Mouse (Mus musculus): ENCODE results near the gene Rptor. TPM values are rescaled to one million over a fixed set of nuclear protein-coding genes. Genes with fewer than 3 reads are reported as not detected.

The Rptor gene
- polyA plus RNA-seq, 1 experiment from 2014 or later: 9.0 TPM

- 84% methylated on average over 2 of the region's 2 CpGs for WGBS
- Histone ChIP-seq H3K9ac (no peak overlapping the region), H3K9me3 (no peaks in the 10 kb centered on the region), H3K27ac (no peak overlapping the region), H3K36me3 (no peaks in the 10 kb centered on the region), H3K27me3 (replicated peaks) (no peaks in the 10 kb centered on the region), H3K4me1 (replicated peaks) (0 out of 2 replicates have a peak, but pooled peaks cover 2% of the 10 kb centered on the region), H3K4me2 (replicated peaks) (no peak overlapping the region), H3K4me3 (replicated peaks) (no peak overlapping the region)
- no peak for ATAC-seq
These were observed 132.4 kb downstream of the Rptor start for GRCm38 (mm10) chr11:119735152-119735551.

GRCm38 (mm10) chr11:119738990-119739846 lies 136.5 kb downstream of the Rptor start:
- ATAC-seq: no peak
- H3K36me3 ChIP-seq: no peaks in the 10 kb centered on the region
- no peak overlapping the region for H3K27ac ChIP-seq
- H3K9me3 ChIP-seq: no peaks in the 10 kb centered on the region
- H3K9ac ChIP-seq: no peak overlapping the region
- H3K27me3 ChIP-seq (replicated peaks): no peaks in the 10 kb centered on the region
- WGBS: 76% methylated on average over 7 of the region's 7 CpGs
- no peak overlapping the region for H3K4me3 ChIP-seq (replicated peaks)
- H3K4me1 ChIP-seq (replicated peaks): 0 out of 2 replicates have a peak, but pooled peaks cover 5% of the 10 kb centered on the region
- no peak overlapping the region for H3K4me2 ChIP-seq (replicated peaks)

GRCm38 (mm10) chr11:119741401-119741800 lies 138.7 kb downstream of the Rptor start:
- WGBS: 82% methylated on average over 1 of the region's 1 CpGs
- H3K4me3 ChIP-seq (replicated peaks): no peak overlapping the region
- H3K9me3 ChIP-seq: no peaks in the 10 kb centered on the region
- no peaks in the 10 kb centered on the region for H3K27me3 ChIP-seq (replicated peaks)
- no peak overlapping the region for H3K27ac ChIP-seq
- no peak overlapping the region for H3K4me2 ChIP-seq (replicated peaks)
- ATAC-seq: no peak
- no peaks in the 10 kb centered on the region for H3K36me3 ChIP-seq
- H3K9ac ChIP-seq: no peak overlapping the region
- H3K4me1 ChIP-seq (replicated peaks): peaks cover 8% of the 10 kb centered on the region; the same call in 1 of the 2 replicates

- H3K27me3 ChIP-seq (replicated peaks): no peaks in the 10 kb centered on the region
- H3K9ac ChIP-seq: no peak overlapping the region
- no peak for ATAC-seq
These were observed 141.7 kb downstream of the Rptor start for GRCm38 (mm10) chr11:119744436-119744835.

GRCm38 (mm10) chr11:119745333-119745732 lies 142.6 kb downstream of the Rptor start:
- Histone ChIP-seq H3K9ac (no peak overlapping the region), H3K27me3 (replicated peaks) (no peaks in the 10 kb centered on the region), H3K9me3 (no peaks in the 10 kb centered on the region), H3K27ac (no peak overlapping the region), H3K4me2 (replicated peaks) (no peak overlapping the region), H3K4me3 (replicated peaks) (no peak overlapping the region), H3K36me3 (no peaks in the 10 kb centered on the region), H3K4me1 (replicated peaks) (peaks cover 7% of the 10 kb centered on the region; the same call in 1 of the 2 replicates)
- no peak for ATAC-seq
- 81% methylated on average over 7 of the region's 7 CpGs for WGBS

More at GRCm38 (mm10) chr11:119744436-119744835, 141.7 kb downstream of the Rptor start:
- no peaks in the 10 kb centered on the region for H3K36me3 ChIP-seq
- WGBS: 57% methylated on average over 4 of the region's 4 CpGs
- H3K9me3 ChIP-seq: no peaks in the 10 kb centered on the region
- H3K4me2 ChIP-seq (replicated peaks): no peak overlapping the region
- peaks cover 7% of the 10 kb centered on the region; the same call in 1 of the 2 replicates for H3K4me1 ChIP-seq (replicated peaks)
- H3K4me3 ChIP-seq (replicated peaks): no peak overlapping the region
- H3K27ac ChIP-seq: no peak overlapping the region

- Histone ChIP-seq H3K9me3 (no peaks in the 10 kb centered on the region), H3K4me2 (replicated peaks) (no peak overlapping the region), H3K36me3 (no peaks in the 10 kb centered on the region), H3K4me1 (replicated peaks) (peaks cover 4% of the 10 kb centered on the region; the same call in 1 of the 2 replicates), H3K27me3 (replicated peaks) (no peaks in the 10 kb centered on the region), H3K27ac (no peak overlapping the region), H3K4me3 (replicated peaks) (no peak overlapping the region), H3K9ac (no peak overlapping the region)
- 64% methylated on average over 6 of the region's 6 CpGs for WGBS
- ATAC-seq: no peak; the same call in 1 of the 2 replicates
These were observed 151.8 kb downstream of the Rptor start for GRCm38 (mm10) chr11:119754459-119754858.

GRCm38 (mm10) chr11:119758214-119758613 lies 155.5 kb downstream of the Rptor start:
- H3K27me3 ChIP-seq (replicated peaks): no peaks in the 10 kb centered on the region
- H3K4me3 ChIP-seq (replicated peaks): no peak overlapping the region

GRCm38 (mm10) chr11:119758705-119759327 lies 156.1 kb downstream of the Rptor start:
- Histone ChIP-seq H3K36me3 (no peaks in the 10 kb centered on the region), H3K4me3 (replicated peaks) (no peak overlapping the region), H3K9me3 (no peaks in the 10 kb centered on the region), H3K9ac (no peak overlapping the region), H3K27me3 (replicated peaks) (no peaks in the 10 kb centered on the region), H3K4me1 (replicated peaks) (peaks cover 4% of the 10 kb centered on the region; the same call in 1 of the 2 replicates), H3K4me2 (replicated peaks) (no peak overlapping the region), H3K27ac (no peak overlapping the region)
- no peak for ATAC-seq
- 65% methylated on average over 7 of the region's 7 CpGs for WGBS

More at GRCm38 (mm10) chr11:119758214-119758613, 155.5 kb downstream of the Rptor start:
- Histone ChIP-seq H3K36me3 (no peaks in the 10 kb centered on the region), H3K27ac (no peak overlapping the region), H3K9me3 (no peaks in the 10 kb centered on the region), H3K9ac (no peak overlapping the region), H3K4me2 (replicated peaks) (no peak overlapping the region), H3K4me1 (replicated peaks) (peaks cover 4% of the 10 kb centered on the region; the same call in 1 of the 2 replicates)
- 84% methylated on average over 5 of the region's 5 CpGs for WGBS
- ATAC-seq: no peak

GRCm38 (mm10) chr11:119762911-119763310 lies 160.2 kb downstream of the Rptor start:
- Histone ChIP-seq H3K4me1 (replicated peaks) (no peaks in the 10 kb centered on the region; the same call in 1 of the 2 replicates), H3K4me3 (replicated peaks) (no peak overlapping the region), H3K27ac (no peak overlapping the region), H3K9me3 (no peaks in the 10 kb centered on the region), H3K36me3 (no peaks in the 10 kb centered on the region), H3K4me2 (replicated peaks) (no peak overlapping the region), H3K27me3 (replicated peaks) (no peaks in the 10 kb centered on the region), H3K9ac (no peak overlapping the region)
- no peak for ATAC-seq
- WGBS: 83% methylated on average over 9 of the region's 9 CpGs

- H3K36me3 ChIP-seq: no peaks in the 10 kb centered on the region
- H3K9me3 ChIP-seq: no peaks in the 10 kb centered on the region
- 90% methylated on average over 6 of the region's 6 CpGs for WGBS
- H3K9ac ChIP-seq: no peak overlapping the region
- H3K4me2 ChIP-seq (replicated peaks): no peak overlapping the region
- H3K27ac ChIP-seq: no peak overlapping the region
- no peaks in the 10 kb centered on the region for H3K27me3 ChIP-seq (replicated peaks)
- no peaks in the 10 kb centered on the region for H3K4me1 ChIP-seq (replicated peaks)
- H3K4me3 ChIP-seq (replicated peaks): no peak overlapping the region
- ATAC-seq: no peak
These were observed 163.3 kb downstream of the Rptor start for GRCm38 (mm10) chr11:119766023-119766422.

- Histone ChIP-seq H3K4me1 (replicated peaks) (no peaks in the 10 kb centered on the region), H3K27me3 (replicated peaks) (no peaks in the 10 kb centered on the region), H3K9me3 (no peaks in the 10 kb centered on the region), H3K36me3 (peaks cover 4% of the 10 kb centered on the region; the same call in 1 of the 2 replicates), H3K9ac (no peak overlapping the region), H3K4me3 (replicated peaks) (no peak overlapping the region), H3K4me2 (replicated peaks) (no peak overlapping the region), H3K27ac (no peak overlapping the region)
- no peak for ATAC-seq
- 84% methylated on average over 5 of the region's 5 CpGs for WGBS
These were observed 164.2 kb downstream of the Rptor start for GRCm38 (mm10) chr11:119766782-119767459.

- Histone ChIP-seq H3K4me2 (replicated peaks) (no peak overlapping the region), H3K27me3 (replicated peaks) (no peaks in the 10 kb centered on the region), H3K9me3 (no peaks in the 10 kb centered on the region), H3K36me3 (peaks cover 4% of the 10 kb centered on the region; the same call in 1 of the 2 replicates), H3K4me3 (replicated peaks) (no peak overlapping the region), H3K27ac (no peak overlapping the region), H3K9ac (no peak overlapping the region), H3K4me1 (replicated peaks) (no peaks in the 10 kb centered on the region)
- 70% methylated on average over 6 of the region's 6 CpGs for WGBS
- no peak for ATAC-seq
These were observed 164.8 kb downstream of the Rptor start for GRCm38 (mm10) chr11:119767525-119767924.

Measured in intestine, embryonic 15.5 days (tissue).